Mouse (Mus musculus): ENCODE results near the gene Hs2st1. TPM values are rescaled to one million over a fixed set of nuclear protein-coding genes. Genes with fewer than 3 reads are reported as not detected.

Gene Hs2st1
- polyA plus RNA-seq, 1 experiment from 2014 or later: 18.4 TPM

- WGBS: 72% methylated on average over 8 of the region's 8 CpGs
- Histone ChIP-seq H3K27ac (ENCODE audit: low read length) (no peak overlapping the region), H3K27me3 (ENCODE audit: control insufficient read depth, insufficient read depth, low read length) (no peaks in the 10 kb centered on the region), H3K4me3 (ENCODE audit: low read depth, low read length) (no peak overlapping the region), H3K9me3 (ENCODE audit: control insufficient read depth, low read depth, low read length) (no peaks in the 10 kb centered on the region), H3K36me3 (ENCODE audit: control insufficient read depth, insufficient read depth, low read length) (no peaks in the 10 kb centered on the region), H3K4me1 (ENCODE audit: control insufficient read depth, insufficient read depth, low read length) (no peaks in the 10 kb centered on the region), H3K9ac (replicated peaks; ENCODE audit: low read depth, low read length) (no peak overlapping the region), H3K4me2 (replicated peaks; ENCODE audit: low read depth, low read length) (no peak overlapping the region)
- ATAC-seq (ENCODE audit: insufficient number of reproducible peaks, insufficient read depth, low FRiP score, low read depth): no peak
These were observed 141.2 kb downstream of the Hs2st1 start for GRCm38 (mm10) chr3:144428514-144429431.

GRCm38 (mm10) chr3:144425041-144425448, 144.9 kb downstream of the Hs2st1 start:
- H3K36me3 ChIP-seq (ENCODE audit: control insufficient read depth, insufficient read depth, low read length): no peaks in the 10 kb centered on the region
- H3K4me3 ChIP-seq (ENCODE audit: low read depth, low read length): no peak overlapping the region
- H3K4me2 ChIP-seq (replicated peaks; ENCODE audit: low read depth, low read length): no peak overlapping the region
- no peaks in the 10 kb centered on the region for H3K9me3 ChIP-seq (ENCODE audit: control insufficient read depth, low read depth, low read length)
- 80% methylated on average over 4 of the region's 4 CpGs for WGBS
- H3K27me3 ChIP-seq (ENCODE audit: control insufficient read depth, insufficient read depth, low read length): no peaks in the 10 kb centered on the region
- no peaks in the 10 kb centered on the region for H3K4me1 ChIP-seq (ENCODE audit: control insufficient read depth, insufficient read depth, low read length)
- ATAC-seq (ENCODE audit: insufficient number of reproducible peaks, insufficient read depth, low FRiP score, low read depth): no peak
- no peak overlapping the region for H3K27ac ChIP-seq (ENCODE audit: low read length)
- H3K9ac ChIP-seq (replicated peaks; ENCODE audit: low read depth, low read length): no peak overlapping the region

GRCm38 (mm10) chr3:144421404-144422180, 148.4 kb downstream of the Hs2st1 start:
- Histone ChIP-seq H3K36me3 (ENCODE audit: control insufficient read depth, insufficient read depth, low read length) (no peaks in the 10 kb centered on the region), H3K27ac (ENCODE audit: low read length) (no peak overlapping the region), H3K4me3 (ENCODE audit: low read depth, low read length) (no peak overlapping the region), H3K4me1 (ENCODE audit: control insufficient read depth, insufficient read depth, low read length) (no peaks in the 10 kb centered on the region), H3K27me3 (ENCODE audit: control insufficient read depth, insufficient read depth, low read length) (no peaks in the 10 kb centered on the region), H3K4me2 (replicated peaks; ENCODE audit: low read depth, low read length) (no peak overlapping the region), H3K9me3 (ENCODE audit: control insufficient read depth, low read depth, low read length) (no peaks in the 10 kb centered on the region), H3K9ac (replicated peaks; ENCODE audit: low read depth, low read length) (no peak overlapping the region)
- ATAC-seq (ENCODE audit: insufficient number of reproducible peaks, insufficient read depth, low FRiP score, low read depth): no peak
- 51% methylated on average over 7 of the region's 7 CpGs for WGBS

- H3K9ac ChIP-seq (replicated peaks; ENCODE audit: low read depth, low read length): no peak overlapping the region
- H3K9me3 ChIP-seq (ENCODE audit: control insufficient read depth, low read depth, low read length): no peaks in the 10 kb centered on the region
- no peaks in the 10 kb centered on the region for H3K27me3 ChIP-seq (ENCODE audit: control insufficient read depth, insufficient read depth, low read length)
- no peak for ATAC-seq (ENCODE audit: insufficient number of reproducible peaks, insufficient read depth, low FRiP score, low read depth)
- 0 out of 2 replicates have a peak, but pooled peaks cover 5% of the 10 kb centered on the region for H3K4me1 ChIP-seq (ENCODE audit: control insufficient read depth, insufficient read depth, low read length)
- no peak overlapping the region for H3K4me3 ChIP-seq (ENCODE audit: low read depth, low read length)
- no peak overlapping the region for H3K27ac ChIP-seq (ENCODE audit: low read length)
- H3K36me3 ChIP-seq (ENCODE audit: control insufficient read depth, insufficient read depth, low read length): no peaks in the 10 kb centered on the region
- WGBS: 77% methylated on average over 7 of the region's 7 CpGs
- H3K4me2 ChIP-seq (replicated peaks; ENCODE audit: low read depth, low read length): no peak overlapping the region
These were observed 156.2 kb downstream of the Hs2st1 start for GRCm38 (mm10) chr3:144413821-144414220.

GRCm38 (mm10) chr3:144412538-144413272, 157.3 kb downstream of the Hs2st1 start:
- Histone ChIP-seq H3K9ac (replicated peaks; ENCODE audit: low read depth, low read length) (no peak overlapping the region), H3K27me3 (ENCODE audit: control insufficient read depth, insufficient read depth, low read length) (no peaks in the 10 kb centered on the region), H3K4me1 (ENCODE audit: control insufficient read depth, insufficient read depth, low read length) (0 out of 2 replicates have a peak, but pooled peaks cover 5% of the 10 kb centered on the region), H3K4me2 (replicated peaks; ENCODE audit: low read depth, low read length) (0 out of 2 replicates have a peak overlapping the region, but pooled peaks have one; percentile 12), H3K4me3 (ENCODE audit: low read depth, low read length) (no peak overlapping the region), H3K9me3 (ENCODE audit: control insufficient read depth, low read depth, low read length) (no peaks in the 10 kb centered on the region), H3K36me3 (ENCODE audit: control insufficient read depth, insufficient read depth, low read length) (no peaks in the 10 kb centered on the region), H3K27ac (ENCODE audit: low read length) (no peak overlapping the region)
- 7% methylated on average over 10 of the region's 10 CpGs for WGBS
- peak; percentile 69 for ATAC-seq (ENCODE audit: insufficient number of reproducible peaks, insufficient read depth, low FRiP score, low read depth)

GRCm38 (mm10) chr3:144411650-144412278, 158.2 kb downstream of the Hs2st1 start:
- H3K4me3 ChIP-seq (ENCODE audit: low read depth, low read length): no peak overlapping the region
- no peak overlapping the region for H3K27ac ChIP-seq (ENCODE audit: low read length)
- H3K27me3 ChIP-seq (ENCODE audit: control insufficient read depth, insufficient read depth, low read length): no peaks in the 10 kb centered on the region
- no peak overlapping the region for H3K9ac ChIP-seq (replicated peaks; ENCODE audit: low read depth, low read length)
- H3K4me2 ChIP-seq (replicated peaks; ENCODE audit: low read depth, low read length): no peak overlapping the region
- ATAC-seq (ENCODE audit: insufficient number of reproducible peaks, insufficient read depth, low FRiP score, low read depth): no peak
- H3K9me3 ChIP-seq (ENCODE audit: control insufficient read depth, low read depth, low read length): no peaks in the 10 kb centered on the region
- no peaks in the 10 kb centered on the region for H3K36me3 ChIP-seq (ENCODE audit: control insufficient read depth, insufficient read depth, low read length)
- WGBS: 14% methylated on average over 8 of the region's 8 CpGs
- 0 out of 2 replicates have a peak, but pooled peaks cover 5% of the 10 kb centered on the region for H3K4me1 ChIP-seq (ENCODE audit: control insufficient read depth, insufficient read depth, low read length)

GRCm38 (mm10) chr3:144411051-144411542, 158.9 kb downstream of the Hs2st1 start:
- H3K4me2 ChIP-seq (replicated peaks; ENCODE audit: low read depth, low read length): no peak overlapping the region
- H3K27ac ChIP-seq (ENCODE audit: low read length): no peak overlapping the region
- no peak overlapping the region for H3K9ac ChIP-seq (replicated peaks; ENCODE audit: low read depth, low read length)
- 28% methylated on average over 5 of the region's 5 CpGs for WGBS
- H3K9me3 ChIP-seq (ENCODE audit: control insufficient read depth, low read depth, low read length): no peaks in the 10 kb centered on the region
- no peak overlapping the region for H3K4me3 ChIP-seq (ENCODE audit: low read depth, low read length)
- no peaks in the 10 kb centered on the region for H3K27me3 ChIP-seq (ENCODE audit: control insufficient read depth, insufficient read depth, low read length)
- ATAC-seq (ENCODE audit: insufficient number of reproducible peaks, insufficient read depth, low FRiP score, low read depth): no peak
- H3K4me1 ChIP-seq (ENCODE audit: control insufficient read depth, insufficient read depth, low read length): 0 out of 2 replicates have a peak, but pooled peaks cover 5% of the 10 kb centered on the region
- no peaks in the 10 kb centered on the region for H3K36me3 ChIP-seq (ENCODE audit: control insufficient read depth, insufficient read depth, low read length)
